Mouse (Mus musculus) limb, embryonic 13.5 days (tissue): ENCODE data around the gene Eml6. TPM values are rescaled to one million over a fixed set of nuclear protein-coding genes. Genes with fewer than 3 reads are reported as not detected.

Experiments
- ATAC-seq: fragments of 200-750 bp; cut with Nextera tagmentation; 2 replicates; pipeline ENCODE4 v1.8.0; 2017; ENCODE audit warnings: low read depth, moderate number of reproducible peaks, moderate TSS enrichment; ENCODE audit not compliant: low FRiP score
- H3K27ac ChIP-seq: fragments of 300-500 bp; sonication (generic); 2 replicates; pipeline ENCODE4 v1.5.1; 2015; ENCODE audit warnings: inconsistent platforms, mild to moderate bottlenecking, moderate library complexity
- H3K27me3 ChIP-seq: fragments of 300-500 bp; sonication (generic); 2 replicates; pipeline ENCODE4 v1.6.1; 2015; ENCODE audit warnings: mild to moderate bottlenecking, inconsistent platforms
- H3K36me3 ChIP-seq: fragments of 300-500 bp; sonication (generic); 2 replicates; pipeline ENCODE4 v1.6.1; 2015; ENCODE audit warnings: inconsistent platforms, mild to moderate bottlenecking, moderate library complexity
- H3K4me1 ChIP-seq: fragments of 300-500 bp; sonication (generic); 2 replicates; pipeline ENCODE4 v1.6.1; 2015; ENCODE audit warnings: inconsistent platforms
- H3K4me2 ChIP-seq: fragments of 300-500 bp; sonication (generic); replicated peaks from 2 replicates; pipeline ENCODE4 v1.6.1; 2015; ENCODE audit warnings: inconsistent platforms, mild to moderate bottlenecking, moderate library complexity
- H3K4me3 ChIP-seq: fragments of 300-500 bp; sonication (generic); 2 replicates; pipeline ENCODE4 v1.5.1; 2015; ENCODE audit warnings: moderate library complexity, mild to moderate bottlenecking, inconsistent platforms
- H3K9ac ChIP-seq: fragments of 300-500 bp; sonication (generic); 2 replicates; pipeline ENCODE4 v1.6.1; 2015; ENCODE audit warnings: mild to moderate bottlenecking, inconsistent platforms
- H3K9me3 ChIP-seq: fragments of 300-500 bp; sonication (generic); 2 replicates; pipeline ENCODE4 v1.6.1; 2016; ENCODE audit warnings: inconsistent platforms
- WGBS: fragments of 180-500 bp; shearing (Covaris S2); methylation state at CpG from one replicate; pipeline ENCODE4 v1.1.7; 2015; 5-methylcytosine and 5-hydroxymethylcytosine counted together
- polyA plus RNA-seq: library from polyadenylated mRNA; unstranded; fragments of >200 nt; fragmentation: Nextera tagmentation; extraction: Ambion mirVana; gene quantifications from 2 replicates; pipeline ENCODE4 v1.2.1, GENCODE M21; 2015

Eml6 gene
- polyA plus RNA-seq: 0.59 and 0.63 TPM in 2 replicates

- peaks cover 36% of the 10 kb centered on the region for H3K27me3 ChIP-seq
- under 1% methylated on average over 39 of the region's 39 CpGs for WGBS
- ATAC-seq: peak; percentile 100
- H3K9me3 ChIP-seq: no peaks in the 10 kb centered on the region
- H3K27ac ChIP-seq: peak within 1 kb of the TSS; percentile 52; the same call in 1 of the 2 replicates
- H3K4me2 ChIP-seq: peak within 1 kb of the TSS; percentile 93
- H3K4me1 ChIP-seq: peaks cover 16% of the 10 kb centered on the region
- H3K9ac ChIP-seq: peak within 1 kb of the TSS; percentile 74
- peak within 1 kb of the TSS; percentile 58 for H3K4me3 ChIP-seq
- no peaks in the 10 kb centered on the region for H3K36me3 ChIP-seq
These were observed at the start of gene Eml6 for GRCm38 (mm10) chr11:30025835-30026472. Gene Eml6 (minus strand): TSS chr11:30026033.

GRCm38 (mm10) chr11:30057299-30057698 lies 31.5 kb upstream of the Eml6 start:
- no peak overlapping the region for H3K27ac ChIP-seq
- H3K9ac ChIP-seq: no peak overlapping the region
- no peak overlapping the region for H3K4me2 ChIP-seq
- no peaks in the 10 kb centered on the region for H3K9me3 ChIP-seq
- 37% methylated on average over 8 of the region's 8 CpGs for WGBS
- no peaks in the 10 kb centered on the region for H3K36me3 ChIP-seq
- ATAC-seq: 0 out of 2 replicates have a peak, but pooled peaks have one; percentile 8
- no peaks in the 10 kb centered on the region for H3K27me3 ChIP-seq
- H3K4me3 ChIP-seq: no peak overlapping the region
- H3K4me1 ChIP-seq: no peaks in the 10 kb centered on the region

GRCm38 (mm10) chr11:30025144-30025543 lies 689 bp downstream of the Eml6 start:
- H3K9ac ChIP-seq: no peak overlapping the region; the same call in 1 of the 2 replicates
- H3K4me1 ChIP-seq: peaks cover 16% of the 10 kb centered on the region
- H3K27ac ChIP-seq: no peak overlapping the region
- peak overlapping the region; percentile 58 for H3K4me3 ChIP-seq
- no peaks in the 10 kb centered on the region for H3K9me3 ChIP-seq
- H3K4me2 ChIP-seq: peak overlapping the region; percentile 93
- no peak for ATAC-seq
- no peaks in the 10 kb centered on the region for H3K36me3 ChIP-seq
- peaks cover 36% of the 10 kb centered on the region for H3K27me3 ChIP-seq
- WGBS: 5% methylated on average over 4 of the region's 4 CpGs

GRCm38 (mm10) chr11:30024261-30025071 lies 1.4 kb downstream of the Eml6 start:
- H3K4me1 ChIP-seq: peaks cover 16% of the 10 kb centered on the region

GRCm38 (mm10) chr11:29986257-29986656 lies 39.6 kb downstream of the Eml6 start:
- H3K36me3 ChIP-seq: no peaks in the 10 kb centered on the region
- no peak overlapping the region for H3K27ac ChIP-seq
- H3K4me1 ChIP-seq: no peaks in the 10 kb centered on the region
- H3K27me3 ChIP-seq: no peaks in the 10 kb centered on the region
- H3K9me3 ChIP-seq: no peaks in the 10 kb centered on the region
- 80% methylated on average over 2 of the region's 2 CpGs for WGBS
- ATAC-seq: no peak
- H3K4me3 ChIP-seq: no peak overlapping the region
- no peak overlapping the region for H3K4me2 ChIP-seq
- H3K9ac ChIP-seq: no peak overlapping the region

More at GRCm38 (mm10) chr11:30024261-30025071, 1.4 kb downstream of the Eml6 start:
- H3K4me2 ChIP-seq: peak overlapping the region; percentile 93
- H3K36me3 ChIP-seq: no peaks in the 10 kb centered on the region
- H3K9me3 ChIP-seq: no peaks in the 10 kb centered on the region
- no peak for ATAC-seq
- under 1% methylated on average over 57 of the region's 57 CpGs for WGBS
- peak overlapping the region; percentile 60 for H3K9ac ChIP-seq
- peak overlapping the region; percentile 58 for H3K4me3 ChIP-seq
- H3K27me3 ChIP-seq: peaks cover 36% of the 10 kb centered on the region
- no peak overlapping the region for H3K27ac ChIP-seq

- Histone ChIP-seq H3K4me1 (no peaks in the 10 kb centered on the region), H3K4me3 (no peak overlapping the region), H3K9ac (no peak overlapping the region), H3K27me3 (no peaks in the 10 kb centered on the region), H3K9me3 (no peaks in the 10 kb centered on the region), H3K4me2 (no peak overlapping the region), H3K27ac (no peak overlapping the region), H3K36me3 (no peaks in the 10 kb centered on the region)
- WGBS: 79% methylated on average over 1 of the region's 1 CpGs
- ATAC-seq: no peak
These were observed 57.0 kb downstream of the Eml6 start for GRCm38 (mm10) chr11:29968874-29969273.

- no peaks in the 10 kb centered on the region for H3K36me3 ChIP-seq
- H3K27me3 ChIP-seq: no peaks in the 10 kb centered on the region
- no peak overlapping the region for H3K4me3 ChIP-seq
- ATAC-seq: no peak
- H3K4me1 ChIP-seq: no peaks in the 10 kb centered on the region
- H3K9me3 ChIP-seq: no peaks in the 10 kb centered on the region
- WGBS: 90% methylated on average over 5 of the region's 5 CpGs
- H3K4me2 ChIP-seq: no peak overlapping the region
- no peak overlapping the region for H3K9ac ChIP-seq
- no peak overlapping the region for H3K27ac ChIP-seq
These were observed 66.5 kb downstream of the Eml6 start for GRCm38 (mm10) chr11:29959366-29959765.

- H3K9ac ChIP-seq: no peak overlapping the region
- no peak overlapping the region for H3K27ac ChIP-seq
- H3K4me1 ChIP-seq: no peaks in the 10 kb centered on the region
- H3K4me2 ChIP-seq: no peak overlapping the region
- no peak overlapping the region for H3K4me3 ChIP-seq
- WGBS: 77% methylated on average over 3 of the region's 3 CpGs
- no peaks in the 10 kb centered on the region for H3K36me3 ChIP-seq
- no peak for ATAC-seq
- no peaks in the 10 kb centered on the region for H3K27me3 ChIP-seq
- H3K9me3 ChIP-seq: no peaks in the 10 kb centered on the region
These were observed 81.2 kb downstream of the Eml6 start for GRCm38 (mm10) chr11:29944661-29945060.

- Histone ChIP-seq H3K4me2 (no peak overlapping the region), H3K36me3 (no peaks in the 10 kb centered on the region), H3K9ac (no peak overlapping the region), H3K27ac (no peak overlapping the region), H3K4me3 (no peak overlapping the region), H3K4me1 (no peaks in the 10 kb centered on the region), H3K9me3 (no peaks in the 10 kb centered on the region), H3K27me3 (no peaks in the 10 kb centered on the region)
- WGBS: 55% methylated on average over 2 of the region's 2 CpGs
- no peak for ATAC-seq
These were observed 101.5 kb downstream of the Eml6 start for GRCm38 (mm10) chr11:29924332-29924731.

GRCm38 (mm10) chr11:29923851-29924250 lies 102.0 kb downstream of the Eml6 start:
- Histone ChIP-seq H3K4me2 (no peak overlapping the region), H3K4me3 (no peak overlapping the region), H3K27me3 (no peaks in the 10 kb centered on the region), H3K9ac (no peak overlapping the region), H3K27ac (no peak overlapping the region), H3K36me3 (no peaks in the 10 kb centered on the region), H3K9me3 (no peaks in the 10 kb centered on the region), H3K4me1 (no peaks in the 10 kb centered on the region)
- WGBS: 91% methylated on average over 1 of the region's 1 CpGs
- no peak for ATAC-seq

- H3K4me1 ChIP-seq: no peaks in the 10 kb centered on the region
- H3K27me3 ChIP-seq: no peaks in the 10 kb centered on the region
- H3K36me3 ChIP-seq: no peaks in the 10 kb centered on the region
- H3K4me2 ChIP-seq: no peak overlapping the region
- WGBS: 72% methylated on average over 4 of the region's 4 CpGs
- ATAC-seq: no peak
- no peak overlapping the region for H3K27ac ChIP-seq
- no peak overlapping the region for H3K9ac ChIP-seq
- no peak overlapping the region for H3K4me3 ChIP-seq
- H3K9me3 ChIP-seq: no peaks in the 10 kb centered on the region
These were observed 112.7 kb downstream of the Eml6 start for GRCm38 (mm10) chr11:29913180-29913579.

GRCm38 (mm10) chr11:29909330-29909729 lies 116.5 kb downstream of the Eml6 start:
- H3K36me3 ChIP-seq: no peaks in the 10 kb centered on the region
- H3K9ac ChIP-seq: no peak overlapping the region
- H3K27me3 ChIP-seq: no peaks in the 10 kb centered on the region
- H3K4me2 ChIP-seq: no peak overlapping the region
- no peak for ATAC-seq
- no peak overlapping the region for H3K4me3 ChIP-seq
- no peak overlapping the region for H3K27ac ChIP-seq
- H3K9me3 ChIP-seq: no peaks in the 10 kb centered on the region
- H3K4me1 ChIP-seq: no peaks in the 10 kb centered on the region
